Mouse (Mus musculus) bone marrow macrophage, adult 2 months (primary cell): ENCODE results near the gene Becn1. TPM values are rescaled to one million over a fixed set of nuclear protein-coding genes. Genes with fewer than 3 reads are reported as not detected.

Experiments used
- H3K27ac ChIP-seq: 2 replicates; pipeline ENCODE4 v1.5.1; 2012; ENCODE audit warnings: low read depth, low read length; ENCODE audit not compliant: insufficient read depth
- H3K4me1 ChIP-seq: 2 replicates; pipeline ENCODE4 v1.6.1; 2012; ENCODE audit warnings: low read length; ENCODE audit not compliant: control insufficient read depth, insufficient read depth
- H3K4me3 ChIP-seq: 2 replicates; pipeline ENCODE4 v1.5.1; 2012; ENCODE audit warnings: mild to moderate bottlenecking, low read length, moderate library complexity; ENCODE audit not compliant: insufficient read depth
- CTCF ChIP-seq: IDR thresholded peaks from 2 replicates; pipeline ENCODE4 v1.5.1; 2012; ENCODE audit warnings: low read depth, mild to moderate bottlenecking, low read length, moderate library complexity
- POLR2A ChIP-seq: IDR thresholded peaks from 2 replicates; pipeline ENCODE4 v1.6.1; 2012; ENCODE audit warnings: mild to moderate bottlenecking, low read depth, low read length, borderline replicate concordance
- polyA plus RNA-seq: library from polyadenylated mRNA; stranded (reverse); fragments of >200 nt; gene quantifications from 2 replicates; pipeline ENCODE4 v1.2.4, GENCODE M21; 2012; ENCODE audit not compliant: missing spikeins, insufficient read depth, insufficient read length

The Becn1 gene
- polyA plus RNA-seq, 1 experiment, result 80.1 TPM

GRCm38 (mm10) chr11:101245855-101246701 is 56.0 kb downstream of the Becn1 start, which contains the start of gene Ramp2:
Ramp2 (plus strand) TSS chr11:101246028.
- Histone ChIP-seq H3K27ac (no peak within 1 kb of the TSS), H3K4me3 (peak within 1 kb of the TSS; percentile 53), H3K4me1 (peaks cover 5% of the 10 kb centered on the region; the same call in 1 of the 2 replicates)
- TF ChIP-seq CTCF, result no peak
- TF ChIP-seq POLR2A, result no peak

- no peak overlapping the region for H3K4me3 ChIP-seq
- H3K27ac ChIP-seq, result no peak overlapping the region
- peaks cover 5% of the 10 kb centered on the region; the same call in 1 of the 2 replicates for H3K4me1 ChIP-seq
- no peak for TF ChIP-seq POLR2A
Measured at GRCm38 (mm10) chr11:101245071-101245470, 57.0 kb downstream of the Becn1 start.

GRCm38 (mm10) chr11:101238071-101238647 is 63.9 kb downstream of the Becn1 start:
- H3K4me3 ChIP-seq, result no peak overlapping the region
- no peak for TF ChIP-seq POLR2A
- no peak for TF ChIP-seq CTCF
- no peaks in the 10 kb centered on the region for H3K4me1 ChIP-seq
- H3K27ac ChIP-seq, result no peak overlapping the region

- no peak overlapping the region for H3K4me3 ChIP-seq
- H3K4me1 ChIP-seq, result peaks cover 4% of the 10 kb centered on the region
- no peak for TF ChIP-seq POLR2A
- TF ChIP-seq CTCF, result no peak
- no peak overlapping the region for H3K27ac ChIP-seq
Measured at GRCm38 (mm10) chr11:101236782-101237181, 65.3 kb downstream of the Becn1 start.

Other genes with a start within 250 kb of the Becn1 start
- 59.5 and 64.3 TPM in 2 replicates for gene Naglu, start 232.3 kb downstream of the Becn1 start, polyA plus RNA-seq
- 0.60 TPM in 1 of 2 replicates, not detected in the other for gene Hsd17b1, start 223.9 kb downstream of the Becn1 start, polyA plus RNA-seq
- 16.5 and 19.6 TPM in 2 replicates for gene Coasy, start 219.7 kb downstream of the Becn1 start, polyA plus RNA-seq
- 53.8 and 67.3 TPM in 2 replicates for gene Mlx, start 215.0 kb downstream of the Becn1 start, polyA plus RNA-seq
- 4.1 and 4.8 TPM in 2 replicates for gene Psmc3ip, start 206.8 kb downstream of the Becn1 start, polyA plus RNA-seq
- 52.2 and 62.4 TPM in 2 replicates for gene Retreg3, start 182.4 kb downstream of the Becn1 start, polyA plus RNA-seq
- 13.3 and 18.6 TPM in 2 replicates for gene Tubg1, start 182.3 kb downstream of the Becn1 start, polyA plus RNA-seq
- gene Tubg2, start 146.4 kb downstream of the Becn1 start, polyA plus RNA-seq, result not detected in 2 replicates
- gene Cntnap1, start 131.8 kb downstream of the Becn1 start, polyA plus RNA-seq, result 2.5 and 3.2 TPM in 2 replicates
- 4.3 and 6.4 TPM in 2 replicates for gene Plekhh3, start 130.9 kb downstream of the Becn1 start, polyA plus RNA-seq
- gene Ccr10, start 126.8 kb downstream of the Becn1 start, polyA plus RNA-seq, result not detected in 2 replicates
- 48.6 and 52.5 TPM in 2 replicates for gene Ezh1, start 75.8 kb downstream of the Becn1 start, polyA plus RNA-seq
- not detected in 2 replicates for gene Ramp2, start 56.3 kb downstream of the Becn1 start, polyA plus RNA-seq
- gene Vps25, start 48.6 kb downstream of the Becn1 start, polyA plus RNA-seq, result 111 and 114 TPM in 2 replicates
- not detected in 2 replicates for gene Wnk4, start 41.7 kb downstream of the Becn1 start, polyA plus RNA-seq
- 1.0 and 1.6 TPM in 2 replicates for gene Cntd1, start 23.3 kb downstream of the Becn1 start, polyA plus RNA-seq
- 60.1 and 63.3 TPM in 2 replicates for gene Coa3, start 23.2 kb downstream of the Becn1 start, polyA plus RNA-seq
- gene Psme3, start 13.9 kb upstream of the Becn1 start, polyA plus RNA-seq, result 48.8 and 53.2 TPM in 2 replicates
- gene Aoc2, start 22.8 kb upstream of the Becn1 start, polyA plus RNA-seq, result 1.1 and 1.3 TPM in 2 replicates
- gene Aoc3, start 28.3 kb upstream of the Becn1 start, polyA plus RNA-seq, result 0.20 TPM in 1 of 2 replicates, not detected in the other
- not detected in 2 replicates for gene G6pc, start 65.3 kb upstream of the Becn1 start, polyA plus RNA-seq
- gene Aarsd1, start 115.3 kb upstream of the Becn1 start, polyA plus RNA-seq, result 15.4 and 17.8 TPM in 2 replicates
- 3.9 and 5.3 TPM in 2 replicates for gene Gm27029, start 122.5 kb upstream of the Becn1 start, polyA plus RNA-seq
- 11.4 and 12.0 TPM in 2 replicates for gene Rundc1, start 122.8 kb upstream of the Becn1 start, polyA plus RNA-seq
- gene Ptges3l, start 123.0 kb upstream of the Becn1 start, polyA plus RNA-seq, result 4.5 and 4.7 TPM in 2 replicates
- gene Rpl27, start 140.0 kb upstream of the Becn1 start, polyA plus RNA-seq, result 519 and 718 TPM in 2 replicates
- 50.6 and 58.7 TPM in 2 replicates for gene Ifi35, start 146.1 kb upstream of the Becn1 start, polyA plus RNA-seq
- gene Rnd2, start 162.7 kb upstream of the Becn1 start, polyA plus RNA-seq, result 9.7 and 11.4 TPM in 2 replicates
- gene Vat1, start 163.9 kb upstream of the Becn1 start, polyA plus RNA-seq, result 180 and 202 TPM in 2 replicates
- gene Brca1, start 249.7 kb upstream of the Becn1 start, polyA plus RNA-seq, result 7.9 and 8.2 TPM in 2 replicates
- 179 and 198 TPM in 2 replicates for gene Nbr1, start 249.9 kb upstream of the Becn1 start, polyA plus RNA-seq